Mouse (Mus musculus) c-Kit-negative CD71-positive TER-119-positive erythroid progenitor cells, embryonic 14.5 days (primary cell): ENCODE measurements at regions not wholly inside any gene's neighbourhood (a gene's known extent, or its start where the extent isn't known, plus 50 kb on each side); places are given as distances from the start of the nearest gene placed in this dataset.

Source experiments
- DNase-seq: peaks from one replicate; pipeline ENCODE4 v3.0.0-alpha.2; 2013; ENCODE audit warnings: low read depth, low spot score

DNA sequence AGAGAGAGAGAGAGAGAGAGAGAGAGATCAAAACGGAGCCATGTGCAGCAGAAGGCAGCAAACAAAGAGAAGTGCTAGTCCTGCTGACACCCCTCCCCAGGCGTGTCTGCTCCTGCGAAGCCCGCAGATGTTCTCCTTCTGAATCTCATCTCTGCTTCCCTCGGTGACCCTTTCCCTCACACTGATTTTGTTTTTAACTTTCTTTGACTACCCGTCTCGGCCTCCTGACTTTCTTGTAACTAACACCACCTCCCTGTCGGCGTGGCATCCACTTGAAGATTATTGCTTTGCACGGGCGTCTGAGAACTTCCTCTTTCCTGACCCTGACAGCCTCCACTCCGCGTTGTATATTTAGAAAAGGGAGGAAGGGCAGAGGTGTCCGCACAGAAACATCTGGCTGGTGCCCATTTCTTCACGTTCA is 654.3 kb downstream of the Adgrl2 start:
- DNase-seq: no peak

DNA sequence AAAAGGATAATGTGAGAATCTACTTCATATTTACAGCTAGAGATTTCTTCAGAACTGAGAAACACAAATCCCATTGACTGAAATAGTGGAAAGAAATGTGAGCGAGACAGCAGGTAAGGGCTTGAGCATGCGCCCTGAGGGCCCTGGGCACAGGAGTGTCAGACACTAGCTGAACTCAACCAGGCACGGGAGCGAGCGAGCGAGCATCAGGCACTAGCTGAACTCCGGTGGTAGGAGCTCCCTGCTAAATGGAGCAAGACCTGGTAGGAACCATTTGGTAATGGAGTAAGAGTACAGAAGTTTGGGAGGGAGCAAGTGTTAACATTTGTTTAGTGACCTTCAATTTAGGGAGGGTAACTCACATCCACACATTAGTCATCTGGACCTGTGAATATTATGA is 654.7 kb downstream of the Adgrl2 start:
- DNase-seq: no peak

DNA sequence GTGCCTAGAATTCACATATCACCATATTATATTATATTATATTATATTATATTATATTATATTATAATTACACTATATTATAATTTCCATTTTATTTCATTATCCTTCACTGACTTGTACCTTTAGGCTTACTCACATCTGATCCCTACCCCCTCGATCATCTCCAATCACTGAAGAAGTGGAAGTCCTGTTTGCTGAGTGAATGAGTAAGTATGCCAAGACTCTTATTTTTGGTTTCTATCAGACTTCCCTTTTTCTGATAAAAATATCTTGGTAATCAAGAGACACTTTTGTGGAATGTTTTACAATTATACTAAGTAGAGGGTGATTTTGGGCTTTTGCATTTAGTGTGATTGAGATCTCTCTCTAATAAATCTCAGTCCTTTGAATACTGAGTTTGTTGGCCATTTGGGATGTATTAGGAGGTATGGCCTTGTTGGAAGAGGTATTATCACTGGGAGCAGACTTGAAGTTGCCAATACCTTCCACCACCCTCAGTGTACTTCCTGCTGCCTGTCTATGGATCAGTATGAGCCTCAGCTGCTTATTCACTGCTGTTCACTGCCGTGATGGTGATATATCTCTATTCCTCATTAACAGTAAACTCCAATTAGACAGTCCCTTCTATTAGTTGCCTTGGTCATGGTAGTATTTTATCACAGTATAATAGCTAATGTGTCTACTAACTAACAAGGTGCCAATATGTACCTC is 665.3 kb downstream of the Adgrl2 start:
- no peak for DNase-seq

DNA sequence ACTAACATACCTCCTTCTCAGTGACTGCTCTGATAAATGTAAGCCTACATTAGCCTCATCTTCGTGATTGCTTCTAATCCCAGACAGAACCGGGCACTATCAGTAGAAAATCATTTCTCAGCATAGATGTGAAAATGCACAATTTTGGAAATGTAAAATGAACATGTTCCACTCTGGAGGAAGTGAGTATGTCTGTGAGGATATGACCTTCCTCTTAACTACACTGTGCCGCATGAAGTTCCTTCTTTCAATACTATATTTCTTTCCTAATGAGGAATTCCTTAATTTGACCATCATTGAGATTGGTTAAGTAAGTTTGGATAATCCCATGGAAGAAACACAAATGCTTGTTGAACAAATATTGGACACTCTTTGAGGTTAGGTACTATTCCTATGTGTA is 668.5 kb downstream of the Adgrl2 start:
- DNase-seq: no peak

DNA sequence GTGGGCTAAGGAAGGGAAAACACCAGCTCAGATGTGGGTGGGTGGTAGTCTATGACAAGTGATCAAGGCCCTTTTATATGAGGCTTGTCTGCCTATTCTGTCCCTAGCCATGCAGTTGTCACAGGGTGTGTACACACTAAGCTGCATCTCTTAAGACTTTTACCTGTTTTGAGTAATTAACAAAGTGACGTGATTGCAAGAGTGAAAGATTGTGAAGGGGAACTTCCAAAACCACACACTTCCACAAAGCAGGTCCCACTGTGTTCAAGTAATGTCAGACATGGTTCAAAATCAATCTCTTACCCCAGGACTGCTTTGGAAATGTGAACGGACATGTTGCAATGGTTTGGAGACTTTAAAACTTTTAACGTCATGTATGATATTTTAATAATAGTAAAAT is 674.2 kb downstream of the Adgrl2 start:
- DNase-seq: no peak

DNA sequence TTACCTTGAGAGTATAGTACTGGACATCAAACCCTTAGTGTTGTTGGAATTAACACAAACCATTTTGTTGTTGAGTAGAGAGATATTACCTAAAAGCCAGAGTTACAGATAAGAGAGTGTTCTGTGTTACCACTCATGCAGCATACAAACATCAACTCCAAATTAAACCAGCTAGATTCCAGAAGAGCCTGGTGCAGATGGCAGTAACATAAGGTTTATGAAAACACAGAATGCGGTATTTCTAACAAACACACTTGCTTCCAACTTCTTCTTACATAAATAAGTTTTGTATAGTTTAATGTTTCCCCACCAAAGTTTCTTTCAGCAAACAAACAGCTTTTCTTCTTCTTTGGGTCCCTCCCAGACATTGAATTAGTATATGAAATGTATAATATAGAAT is 675.1 kb downstream of the Adgrl2 start:
- no peak for DNase-seq

DNA sequence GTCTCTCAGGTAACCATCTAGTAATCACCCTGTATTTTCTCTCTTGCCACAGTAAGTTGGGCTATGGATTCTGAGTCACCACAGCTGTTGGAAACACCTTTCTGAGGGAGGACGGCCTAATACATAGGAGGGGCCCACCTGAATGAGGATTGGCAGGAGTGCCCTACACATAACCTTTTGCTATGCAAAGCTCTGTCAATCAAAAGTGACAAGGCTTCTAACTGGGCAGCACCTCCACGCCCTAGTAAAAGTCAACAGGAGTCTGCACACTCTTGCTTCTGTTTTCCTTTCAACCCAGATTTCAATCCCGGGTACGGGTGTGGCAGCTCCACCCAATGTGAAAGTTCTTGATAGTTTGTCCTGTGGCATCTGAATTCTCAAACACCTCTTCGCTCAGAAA is 694.8 kb downstream of the Adgrl2 start:
- DNase-seq: no peak

DNA sequence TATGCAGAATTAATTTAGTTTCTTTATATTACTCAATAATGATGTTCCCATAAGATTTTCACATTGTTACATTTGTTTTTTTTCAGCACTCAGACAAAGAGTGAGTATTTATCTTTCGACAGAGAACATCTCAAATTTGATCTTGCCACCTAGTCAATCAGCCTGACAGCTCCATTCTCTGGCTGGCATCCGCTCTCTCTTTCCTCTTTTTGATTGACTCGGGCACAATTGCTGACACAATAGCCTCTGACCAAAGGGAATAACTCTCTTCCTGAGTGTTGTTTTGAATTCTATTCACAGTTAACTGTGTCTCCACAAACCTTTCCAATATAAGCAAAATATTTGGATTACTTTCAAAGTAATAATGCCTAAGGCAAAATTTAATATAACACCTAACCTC is 711.4 kb downstream of the Adgrl2 start:
- no peak for DNase-seq

DNA sequence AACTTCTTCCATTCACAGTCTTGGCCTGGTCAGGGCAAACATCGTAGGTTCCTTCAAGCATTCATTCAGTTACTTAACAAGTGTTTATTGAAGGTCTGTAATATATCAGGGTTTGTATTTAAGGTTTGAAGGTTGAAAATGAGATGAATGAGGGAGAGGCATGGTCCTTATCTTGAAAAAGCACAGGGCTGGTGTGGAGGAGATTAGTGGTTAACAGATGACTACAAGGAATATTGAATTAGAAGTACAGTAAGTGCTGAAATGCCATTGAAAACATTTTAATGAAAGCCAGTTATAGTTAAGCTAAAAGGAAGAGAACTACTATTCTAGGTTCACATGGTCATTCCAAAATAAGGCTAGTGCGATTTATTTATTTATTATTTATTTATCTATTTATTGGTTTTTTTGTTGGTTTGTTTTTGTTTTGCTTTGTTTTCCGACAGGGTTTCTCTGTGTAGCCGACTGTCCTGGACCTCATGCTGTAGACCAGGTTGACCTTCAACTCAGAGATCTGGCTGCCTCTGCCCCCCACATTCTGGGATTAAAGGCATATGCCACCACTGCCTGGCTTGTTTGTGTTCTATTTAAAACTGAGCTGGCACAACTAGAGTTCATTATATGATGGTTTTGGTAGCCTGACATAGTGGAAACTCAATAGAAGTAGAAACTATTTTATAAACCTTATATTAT is 718.1 kb downstream of the Adgrl2 start:
- peak; percentile 31 for DNase-seq

DNA sequence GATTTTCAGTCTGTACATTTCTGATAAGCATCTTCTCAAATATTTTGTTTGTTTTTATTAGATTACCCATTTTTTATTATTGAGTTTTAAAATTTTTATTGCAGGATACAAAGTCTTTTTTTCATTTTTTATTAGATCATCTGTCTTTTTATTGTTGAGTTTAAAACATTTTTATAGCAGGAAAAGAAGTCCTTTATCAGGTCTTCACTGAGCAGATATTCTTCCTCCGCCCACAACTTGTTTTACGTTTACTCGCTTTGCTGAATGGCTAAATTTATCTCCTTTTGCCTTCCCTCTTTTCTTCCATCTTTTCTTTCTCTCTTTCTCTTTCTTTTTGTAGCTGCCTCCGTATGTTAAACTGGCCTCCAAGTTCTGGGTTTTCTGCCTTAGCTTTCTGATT is 721.5 kb downstream of the Adgrl2 start:
- DNase-seq: no peak

DNA sequence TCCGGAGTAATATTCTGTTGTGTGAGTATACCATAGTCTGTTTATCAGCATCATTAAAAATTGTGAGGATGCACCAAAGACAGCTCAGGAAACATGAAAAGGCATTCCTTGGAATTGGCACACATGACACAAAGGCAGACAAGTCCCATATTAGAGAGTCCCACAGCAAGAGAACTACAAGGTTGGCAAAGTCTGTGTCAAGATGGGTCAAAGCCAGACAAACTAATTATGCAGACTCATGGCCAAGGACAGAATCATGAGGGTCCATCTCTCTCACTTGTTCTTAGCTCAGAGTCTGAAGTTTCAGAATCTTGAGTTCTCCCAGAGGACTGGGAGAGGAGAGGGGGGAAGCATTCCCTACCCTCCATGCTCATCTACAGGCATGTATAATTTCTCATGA is 731.1 kb downstream of the Adgrl2 start:
- DNase-seq: no peak

DNA sequence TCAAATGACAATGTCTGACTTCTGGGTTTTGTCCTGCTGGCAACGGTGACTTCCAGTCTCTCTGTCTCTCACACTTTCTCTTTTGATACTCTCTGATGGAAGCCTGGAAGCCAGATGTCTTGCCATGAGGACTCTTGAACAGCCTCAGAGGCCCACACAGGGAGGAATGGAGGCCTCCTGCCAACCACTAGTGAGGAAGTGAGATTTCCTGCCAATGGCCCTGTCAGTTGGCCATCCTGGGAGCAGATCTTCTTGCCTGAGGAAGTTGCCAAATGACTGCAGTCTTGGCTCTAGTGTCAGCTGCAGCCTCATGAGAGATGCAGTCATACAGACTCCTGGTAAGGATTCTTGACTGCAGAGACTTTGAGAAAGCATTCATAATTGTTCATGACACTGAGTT is 741.7 kb downstream of the Adgrl2 start:
- DNase-seq: no peak

DNA sequence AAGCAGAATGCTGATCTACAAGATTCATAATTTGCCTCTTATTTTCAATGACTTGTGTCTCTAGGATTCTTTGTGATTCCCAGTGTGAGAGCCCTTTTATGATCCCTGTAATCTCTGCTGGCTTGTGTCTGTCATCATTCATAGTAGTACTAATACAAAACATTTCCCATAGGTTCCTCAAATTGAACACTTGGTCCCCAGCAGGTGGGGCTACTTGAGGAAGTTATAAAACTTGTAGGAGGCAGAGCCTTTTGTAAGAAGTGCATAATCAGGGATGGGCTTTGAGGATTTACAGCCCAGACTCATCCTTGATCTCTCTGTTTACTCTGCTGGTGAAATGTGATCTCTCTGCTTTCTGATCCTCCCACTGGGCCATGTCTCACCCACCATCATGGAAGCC is 743.6 kb downstream of the Adgrl2 start:
- no peak for DNase-seq

DNA sequence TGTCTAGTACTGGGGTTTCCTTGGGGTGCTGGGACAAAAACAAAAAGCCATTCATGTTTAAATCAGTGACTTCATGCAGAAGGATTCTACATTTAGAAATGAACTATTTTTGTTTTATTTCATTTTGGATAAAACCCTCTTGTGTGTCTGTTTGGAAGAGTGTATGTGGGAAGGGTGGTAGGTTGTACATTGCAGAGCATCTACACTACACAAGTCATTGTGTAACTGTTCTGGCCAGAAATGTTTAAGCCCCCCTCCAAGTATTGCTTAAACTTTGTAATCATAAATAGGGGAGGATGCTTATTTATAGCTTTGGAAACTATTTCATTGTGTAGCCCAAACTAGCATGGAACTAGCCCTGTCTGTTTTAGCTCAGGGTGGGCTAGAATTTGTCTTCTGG is 752.3 kb downstream of the Adgrl2 start:
- DNase-seq: no peak

DNA sequence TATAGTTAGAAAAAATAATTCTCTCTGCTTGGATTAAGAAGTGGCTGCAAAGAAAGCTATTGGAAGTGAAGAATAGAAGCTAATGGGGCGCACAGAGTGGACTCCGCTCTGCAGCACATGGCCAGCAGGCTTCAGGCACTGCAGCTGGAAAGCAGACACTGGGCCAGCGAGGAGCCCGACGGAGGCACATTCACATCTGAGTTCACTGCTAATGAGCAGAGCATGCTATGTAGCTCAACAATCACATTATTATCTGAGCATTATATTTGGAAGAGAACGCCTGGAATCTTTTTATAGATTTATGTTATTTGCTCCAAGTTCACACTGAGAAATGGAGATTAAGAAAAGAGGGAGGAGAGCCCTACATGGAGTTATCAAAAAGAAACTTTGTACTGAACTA is 752.8 kb downstream of the Adgrl2 start:
- no peak for DNase-seq

DNA sequence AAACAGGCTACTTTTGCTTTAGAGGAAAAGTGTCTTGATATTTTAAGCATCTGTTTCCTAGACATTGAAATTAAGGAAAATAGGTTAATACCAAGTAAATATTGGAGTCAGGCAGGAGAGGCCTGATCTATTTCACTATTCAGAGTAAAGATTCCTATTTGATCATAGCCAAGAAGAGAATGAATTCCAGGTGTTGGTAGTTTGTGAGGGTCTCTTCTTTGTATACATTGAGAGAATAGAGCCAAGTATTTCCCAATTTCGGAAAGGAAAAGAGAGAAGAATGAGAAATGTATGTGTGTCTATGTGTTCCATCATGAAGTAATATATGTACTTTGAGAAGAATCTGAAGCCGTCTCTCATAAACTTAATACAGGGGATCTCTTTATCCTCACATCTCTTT is 756.7 kb downstream of the Adgrl2 start:
- DNase-seq: no peak

DNA sequence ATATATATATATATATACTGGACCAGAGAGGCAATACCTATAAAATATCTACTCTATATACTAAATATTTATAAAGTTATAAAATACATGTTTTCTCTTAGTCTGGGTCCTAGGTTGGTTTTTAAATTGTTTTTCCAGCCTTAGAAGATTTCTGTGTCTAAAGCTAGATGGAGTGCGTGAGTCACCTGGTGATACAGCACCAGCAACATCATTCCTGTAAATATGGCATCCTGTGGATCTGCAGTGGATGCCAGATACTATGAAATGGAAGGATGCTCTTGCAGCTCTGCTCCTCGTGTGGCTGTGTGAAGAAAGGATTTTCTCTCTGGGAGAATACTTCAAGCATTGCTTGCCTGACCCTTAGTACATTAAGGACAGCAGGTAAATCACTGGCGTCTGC is 761.2 kb downstream of the Adgrl2 start:
- DNase-seq: no peak

DNA sequence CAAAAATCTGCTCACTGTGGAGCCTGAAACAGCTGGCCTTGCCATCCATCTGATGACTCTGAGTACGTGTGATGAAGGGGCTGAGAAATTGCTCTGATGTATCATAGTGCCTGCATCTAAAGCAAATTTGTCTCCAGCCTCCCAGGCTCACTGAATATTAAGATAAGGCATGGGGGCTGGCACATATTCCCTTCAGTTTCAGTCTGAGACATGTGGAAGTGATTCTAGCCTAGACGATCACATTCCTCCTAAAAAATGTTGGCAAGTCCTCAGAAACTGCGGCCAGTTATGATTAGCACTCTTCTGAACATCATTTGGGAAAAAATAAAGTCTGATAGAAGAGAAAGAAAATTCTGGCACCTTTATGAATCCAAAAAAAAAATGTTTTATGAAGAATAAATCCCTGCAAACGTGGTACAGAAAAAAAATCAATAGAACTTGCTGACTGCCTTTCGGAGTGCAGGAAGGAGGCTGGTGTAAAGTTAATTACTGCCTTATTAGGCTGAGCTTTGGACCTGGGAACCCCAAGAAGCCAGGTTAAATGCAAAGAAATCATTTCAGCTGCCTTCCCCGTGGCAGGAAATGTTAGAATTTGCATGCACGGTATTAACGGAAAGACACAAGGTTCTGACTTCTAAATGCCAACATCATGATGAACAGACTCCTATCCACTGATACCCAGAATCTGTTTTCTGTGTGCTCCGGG is 762.2 kb downstream of the Adgrl2 start:
- DNase-seq: no peak

DNA sequence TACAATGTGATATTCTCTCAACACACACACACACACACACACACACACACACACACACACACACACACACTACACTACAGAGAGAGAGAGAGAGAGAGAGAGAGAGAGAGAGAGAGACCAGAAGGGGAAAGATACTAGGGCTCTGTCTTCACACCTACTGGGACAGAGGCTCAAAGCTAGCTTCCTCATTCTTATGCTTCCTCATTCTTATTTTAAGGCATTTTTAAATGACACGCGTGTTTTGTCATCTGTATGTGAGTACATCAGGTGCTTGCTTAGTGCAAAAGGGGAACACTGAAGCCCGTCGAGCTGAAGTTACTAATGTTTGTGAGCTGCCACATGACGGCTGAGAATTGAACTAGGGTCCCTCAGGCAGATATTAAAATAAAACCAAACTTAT is 769.5 kb downstream of the Adgrl2 start:
- no peak for DNase-seq

DNA sequence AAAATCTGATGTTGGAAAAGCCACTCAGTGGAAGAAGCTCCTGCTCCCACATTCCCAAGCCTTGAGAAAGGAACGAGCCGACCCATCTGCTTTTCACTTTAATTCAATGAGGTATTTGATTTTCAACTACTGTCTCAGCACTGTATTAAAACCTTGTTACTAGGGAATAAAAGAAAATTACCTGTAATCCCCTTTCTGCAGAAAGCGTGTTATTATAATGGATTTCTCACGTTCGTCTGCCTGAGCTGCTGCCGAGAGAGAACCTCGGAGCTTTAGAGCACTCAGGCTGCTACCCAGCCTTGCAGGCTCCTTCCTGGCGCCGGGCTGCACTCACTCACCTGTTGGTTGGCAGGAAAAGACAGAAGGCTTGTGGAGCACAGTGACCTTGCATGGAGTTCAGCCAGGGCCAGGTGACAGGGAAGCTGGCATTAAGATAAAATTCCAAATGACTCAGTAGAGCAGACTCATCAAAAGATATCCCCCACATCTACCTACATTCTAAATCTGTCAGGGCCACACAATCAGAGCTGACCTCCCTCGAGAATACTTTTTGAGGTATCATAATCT is 770.2 kb downstream of the Adgrl2 start:
- DNase-seq: no peak

DNA sequence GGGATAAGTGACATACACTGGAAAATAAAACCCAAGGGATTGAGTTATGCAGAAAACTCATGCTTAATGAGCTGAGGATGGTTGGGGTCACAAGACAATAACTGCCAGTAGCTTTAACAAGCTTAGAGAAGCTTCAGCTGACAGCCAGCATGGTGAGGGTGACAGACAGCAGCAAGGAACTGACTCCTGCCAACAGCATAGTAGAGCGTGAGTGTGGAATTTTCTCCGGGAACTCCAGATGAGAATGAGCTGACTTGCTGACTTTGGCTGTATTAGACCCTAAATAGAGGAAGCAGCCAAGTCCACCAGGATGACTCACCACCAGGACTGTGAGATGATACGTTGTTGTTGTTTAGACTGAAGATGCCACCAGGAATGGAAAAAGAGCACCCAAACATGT is 788.2 kb downstream of the Adgrl2 start:
- DNase-seq: no peak

DNA sequence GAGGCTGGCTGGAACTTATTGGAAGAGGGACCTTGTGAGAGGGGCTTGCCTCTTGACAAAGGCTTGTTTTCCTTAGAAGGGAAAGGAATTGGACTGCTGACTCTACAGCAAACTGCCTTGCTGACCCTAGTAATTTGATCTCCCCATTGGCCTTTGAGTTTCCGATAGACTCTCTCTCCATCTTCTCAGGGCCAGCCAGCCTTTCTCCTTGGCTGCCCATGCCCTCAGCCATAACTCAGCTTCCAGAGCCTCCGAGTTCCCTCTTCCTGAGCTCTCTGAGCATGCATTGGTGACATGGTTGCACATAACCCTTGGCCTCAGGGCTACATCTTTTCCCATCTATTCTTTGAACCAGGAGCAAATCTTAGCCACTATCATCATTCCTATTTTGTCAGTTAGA is 803.7 kb downstream of the Adgrl2 start:
- no peak for DNase-seq

DNA sequence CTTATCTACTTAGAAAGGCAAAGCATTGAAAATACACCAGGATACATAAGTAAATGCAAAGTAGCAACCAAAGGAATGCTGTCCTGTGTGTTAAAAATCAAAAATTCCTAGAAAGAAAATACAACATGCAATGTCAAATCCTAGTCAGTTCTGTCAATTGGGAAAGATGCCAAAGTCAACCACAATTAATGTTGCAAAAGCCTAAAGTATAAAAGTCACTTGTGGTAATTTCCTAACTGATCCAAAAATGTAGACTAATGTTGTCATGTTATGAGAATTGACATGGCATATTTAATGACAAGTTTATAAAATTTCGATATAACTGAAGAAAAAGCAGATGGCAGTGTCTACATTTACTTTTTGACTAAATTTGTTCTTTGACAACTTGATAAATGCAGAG is 822.8 kb downstream of the Adgrl2 start:
- DNase-seq: no peak
